Mouse (Mus musculus): ENCODE results near the gene Neurog3.

Neurog3 gene

GRCm38 (mm10) chr10:62132691-62133281 lies at the start of gene Neurog3:
Gene Neurog3 (plus strand): TSS chr10:62133090.
- DNase-seq, result no peak

- no peak for DNase-seq
Measured at GRCm38 (mm10) chr10:62086044-62086443, 46.8 kb upstream of the Neurog3 start.

DNA sequence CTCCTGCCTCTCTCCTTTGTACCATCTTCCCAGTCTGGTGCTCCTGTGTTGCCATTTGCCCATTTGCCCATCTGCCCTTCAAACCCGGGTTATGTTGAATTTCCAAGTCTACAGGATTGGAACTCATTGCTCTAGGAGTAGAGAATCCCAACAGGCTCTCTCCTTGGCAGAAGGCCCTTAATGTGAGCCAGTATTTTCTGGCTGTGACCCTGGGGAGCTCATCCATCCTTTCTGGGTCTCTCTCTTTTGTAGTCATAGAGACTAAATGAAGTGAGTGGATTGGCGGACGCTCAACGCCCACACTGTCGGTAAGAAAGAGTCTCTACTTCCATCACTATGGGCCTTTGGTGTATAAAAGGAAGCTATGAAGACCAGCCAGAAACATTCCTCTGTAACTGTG lies 46.1 kb upstream of the Neurog3 start:
- no peak for DNase-seq

DNA sequence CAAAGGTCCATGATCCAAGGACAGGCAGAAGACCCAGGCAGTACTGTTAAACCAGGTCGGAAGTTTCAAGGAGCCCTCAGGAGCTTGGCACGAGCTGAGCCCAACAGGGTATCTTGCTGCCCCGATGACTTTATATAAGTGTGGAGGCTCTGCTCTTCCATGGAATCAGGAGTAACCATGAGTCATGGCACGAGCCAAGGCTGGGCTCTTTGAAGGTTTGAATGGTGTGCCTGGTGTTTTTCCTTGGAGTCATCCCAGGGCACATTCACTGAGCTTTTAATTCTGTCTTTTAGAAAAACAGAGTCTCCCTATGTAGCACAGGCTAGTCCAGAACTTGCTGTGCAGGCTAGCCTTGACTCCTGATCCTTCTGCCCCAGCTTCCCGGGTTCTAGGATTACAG lies 44.5 kb upstream of the Neurog3 start:
- DNase-seq, result no peak

GRCm38 (mm10) chr10:62089071-62089470 lies 43.8 kb upstream of the Neurog3 start:
- no peak for DNase-seq

- DNase-seq, result no peak
Measured at GRCm38 (mm10) chr10:62089486-62089885, 43.4 kb upstream of the Neurog3 start.

DNA sequence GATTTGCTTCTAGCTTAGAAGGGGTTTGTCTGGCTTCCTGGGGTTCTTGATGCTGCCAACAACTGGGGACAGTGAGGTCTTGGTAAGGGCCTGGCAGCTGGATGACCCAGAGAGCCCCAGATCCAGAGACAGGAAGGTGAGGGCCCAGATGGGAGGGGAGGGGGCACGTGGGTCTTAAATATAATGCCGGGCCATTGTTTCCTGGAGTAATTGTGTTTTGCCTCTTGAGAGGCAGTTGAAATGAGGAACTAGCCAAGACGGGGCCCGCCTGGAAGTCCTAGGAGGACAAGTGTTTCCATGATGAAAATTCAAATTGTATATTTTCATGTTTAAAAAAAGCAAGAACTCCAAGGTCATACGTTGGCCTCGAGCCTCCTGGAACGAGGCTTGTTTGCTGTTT lies 39.0 kb upstream of the Neurog3 start:
- no peak for DNase-seq

GRCm38 (mm10) chr10:62094401-62094800 lies 38.5 kb upstream of the Neurog3 start:
- no peak for DNase-seq

DNA sequence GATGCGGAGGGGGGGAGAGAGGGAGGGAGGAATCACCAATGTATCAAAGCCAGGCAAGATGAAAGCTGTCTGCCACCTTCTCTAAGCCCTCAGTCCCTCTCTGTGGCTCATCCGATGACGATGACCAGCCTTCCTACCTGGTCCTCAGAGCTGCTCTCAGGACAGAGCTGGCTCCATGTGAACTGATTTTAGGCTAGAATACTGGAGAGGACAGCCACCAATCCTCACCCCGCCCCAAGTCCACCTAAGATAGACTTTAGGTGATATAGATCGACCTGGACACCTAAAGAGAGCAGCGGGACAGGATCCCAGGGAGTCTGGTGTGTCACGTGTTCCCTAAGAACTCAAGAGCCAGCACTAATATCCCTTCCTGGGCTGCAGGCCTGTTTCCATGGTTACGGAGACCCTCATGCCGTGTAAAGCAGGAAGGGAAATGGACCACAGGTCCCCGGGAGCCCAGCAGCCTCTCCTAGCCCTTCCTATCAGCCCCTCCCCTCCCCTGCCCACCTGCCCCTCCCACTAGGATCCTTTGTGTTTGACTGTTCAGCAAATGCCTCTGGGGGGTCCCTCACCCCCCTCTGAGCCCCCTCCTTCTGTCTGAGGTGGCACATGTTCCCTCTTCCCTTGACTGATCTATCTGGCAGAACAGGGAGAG lies 33.0 kb upstream of the Neurog3 start:
- DNase-seq, result no peak

DNA sequence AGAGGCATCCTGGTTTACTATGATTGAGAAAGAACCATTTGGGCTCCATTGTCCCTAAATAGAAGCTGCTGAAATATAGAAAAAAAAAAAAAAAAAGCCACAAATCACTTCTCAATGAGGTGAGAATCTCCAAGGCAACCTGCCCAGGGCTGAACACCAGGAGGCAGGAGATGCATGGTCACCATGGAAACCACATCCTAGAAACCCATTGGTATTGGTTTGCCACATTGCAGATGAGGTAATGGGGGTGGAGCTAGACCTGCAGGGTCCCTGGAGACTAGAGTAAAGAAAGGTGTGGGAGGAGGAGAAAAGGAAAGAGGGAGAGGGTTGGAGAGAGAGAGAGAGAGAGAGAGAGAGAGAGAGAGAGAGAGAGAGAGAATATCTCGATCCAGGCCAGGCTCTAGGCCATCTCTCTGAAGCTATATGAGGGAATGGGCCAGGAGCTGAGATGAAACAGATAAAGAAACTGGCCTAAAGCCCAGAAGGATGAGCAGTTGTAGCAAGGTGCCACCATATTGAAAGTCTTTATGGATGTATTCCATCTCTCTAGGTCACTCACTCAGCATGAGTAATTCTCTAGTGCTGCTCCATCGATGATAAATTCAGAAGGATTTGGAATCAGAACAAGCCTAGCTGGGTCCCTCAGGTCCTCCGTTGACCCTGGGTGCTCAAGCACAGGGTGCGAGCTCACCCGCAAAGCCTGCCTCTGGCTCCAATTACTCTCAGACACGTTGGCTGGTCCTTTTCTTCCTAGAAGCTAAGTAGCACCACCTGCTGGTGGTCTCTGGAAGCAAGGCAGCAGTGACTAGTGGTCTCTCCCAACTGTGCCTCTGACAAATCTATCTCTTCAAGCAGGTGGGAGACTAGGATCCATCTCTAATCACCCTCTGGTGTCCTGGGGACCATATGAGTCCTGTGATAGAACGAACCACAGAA lies 31.1 kb upstream of the Neurog3 start:
- DNase-seq, result peak; percentile 38 to 62

DNA sequence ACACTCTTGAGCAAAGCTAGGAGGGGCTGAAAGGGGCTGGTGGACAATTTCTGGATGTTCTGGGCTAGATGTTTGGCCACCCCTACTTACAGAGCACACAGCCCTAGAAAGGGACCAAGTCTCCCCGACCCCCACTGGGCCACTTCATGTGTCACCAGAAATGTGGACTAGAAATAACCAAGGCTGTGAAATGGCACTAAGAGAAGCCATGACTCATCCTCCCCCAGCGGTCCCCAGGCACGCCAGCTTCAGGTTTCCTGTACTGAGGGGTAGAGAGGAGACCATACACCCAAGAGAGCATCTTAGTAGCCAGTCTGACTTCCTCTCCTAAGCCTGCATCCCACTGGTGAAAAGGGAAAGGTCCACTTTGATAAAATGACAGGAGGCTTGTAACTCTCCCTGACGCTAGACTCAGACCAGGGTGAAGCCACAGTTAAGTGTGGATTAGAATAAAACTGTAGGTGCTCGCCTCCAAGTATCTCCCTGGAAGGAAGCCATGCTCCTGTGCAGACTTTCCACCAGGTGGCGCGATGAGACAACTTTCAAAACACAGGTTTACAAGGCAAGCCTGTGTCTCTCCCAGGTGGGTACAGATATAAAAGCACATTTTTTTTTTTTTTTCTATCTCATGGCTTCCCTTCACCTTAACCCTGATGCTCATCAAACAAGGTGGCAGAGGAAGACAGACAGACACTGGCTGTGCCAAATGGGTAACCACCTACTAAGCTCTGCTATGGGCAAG lies 27.9 kb upstream of the Neurog3 start:
- DNase-seq, result peak; percentile 35 to 61

DNA sequence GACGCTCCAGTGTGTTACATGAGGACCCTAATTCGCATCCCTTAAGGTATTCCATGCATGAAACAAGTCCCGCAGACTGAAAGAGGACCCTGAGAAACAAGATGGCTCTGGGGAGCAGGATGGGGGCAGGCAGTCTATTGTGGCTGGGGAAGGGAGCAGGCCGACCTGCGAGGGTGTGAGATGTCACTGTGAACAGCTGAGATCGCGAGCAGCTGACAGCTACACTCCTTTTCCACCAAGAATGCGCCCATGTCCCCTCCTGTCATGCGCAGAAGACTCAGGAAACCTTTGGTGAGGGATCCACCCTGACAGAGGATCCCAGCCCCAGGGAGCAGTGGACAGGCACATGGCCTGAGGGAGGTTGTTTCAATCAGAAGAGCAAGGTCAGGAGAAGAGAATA lies 25.8 kb upstream of the Neurog3 start:
- no peak for DNase-seq

GRCm38 (mm10) chr10:62110504-62111206 lies 22.2 kb upstream of the Neurog3 start:
- DNase-seq, result peak; percentile 82 to 88

DNA sequence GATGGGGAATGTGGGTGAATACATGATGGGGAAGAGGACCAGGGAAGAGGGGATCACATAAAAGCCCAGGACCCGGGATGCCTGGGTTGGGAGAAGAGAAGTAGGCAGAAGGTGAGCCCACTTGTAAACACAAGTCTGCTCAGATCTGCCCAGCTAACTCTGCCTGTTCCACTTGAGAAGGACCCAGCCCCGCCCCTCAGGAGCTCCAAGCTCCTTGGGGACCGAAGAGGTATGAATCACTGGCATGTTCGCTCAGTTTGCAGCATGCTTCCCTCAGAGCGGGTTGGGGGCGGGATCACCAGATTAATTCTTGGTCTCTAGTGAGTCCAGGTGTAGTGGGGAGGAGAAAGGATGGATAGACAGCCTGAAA lies 21.7 kb upstream of the Neurog3 start:
- DNase-seq, result peak in 1 of 2 experiments; percentile 14

- DNase-seq, result no peak
Measured at GRCm38 (mm10) chr10:62113865-62114647, 18.8 kb upstream of the Neurog3 start.

- DNase-seq, result no peak
Measured at GRCm38 (mm10) chr10:62127137-62127536, 5.8 kb upstream of the Neurog3 start.

DNA sequence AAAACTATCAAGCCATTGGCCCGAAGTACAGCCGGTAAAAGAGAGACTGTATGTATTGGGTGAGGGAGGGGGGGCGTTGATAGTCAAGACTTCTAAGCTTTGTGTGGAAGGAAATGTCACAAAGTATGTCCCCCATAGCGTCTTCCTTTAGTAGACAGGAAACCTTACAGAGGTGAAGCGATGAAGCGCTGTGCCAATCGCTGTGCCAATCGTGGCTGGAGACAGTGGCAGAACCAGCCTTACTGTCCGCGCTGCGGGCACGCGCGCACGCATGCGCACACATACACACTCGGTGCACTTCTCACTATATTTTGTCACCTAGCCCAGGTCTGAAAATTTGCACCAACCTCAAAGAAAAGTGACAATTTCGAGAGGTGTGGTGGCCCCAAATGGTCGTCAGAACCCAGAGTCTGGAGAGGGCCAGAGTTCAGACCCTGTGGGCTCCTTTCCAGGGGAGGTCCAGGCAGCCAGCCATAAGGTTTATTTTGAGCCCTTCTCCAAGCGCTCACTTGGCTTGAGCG lies 5.1 kb upstream of the Neurog3 start:
- no peak for DNase-seq

GRCm38 (mm10) chr10:62128316-62128951 lies 4.5 kb upstream of the Neurog3 start:
- no peak for DNase-seq

DNA sequence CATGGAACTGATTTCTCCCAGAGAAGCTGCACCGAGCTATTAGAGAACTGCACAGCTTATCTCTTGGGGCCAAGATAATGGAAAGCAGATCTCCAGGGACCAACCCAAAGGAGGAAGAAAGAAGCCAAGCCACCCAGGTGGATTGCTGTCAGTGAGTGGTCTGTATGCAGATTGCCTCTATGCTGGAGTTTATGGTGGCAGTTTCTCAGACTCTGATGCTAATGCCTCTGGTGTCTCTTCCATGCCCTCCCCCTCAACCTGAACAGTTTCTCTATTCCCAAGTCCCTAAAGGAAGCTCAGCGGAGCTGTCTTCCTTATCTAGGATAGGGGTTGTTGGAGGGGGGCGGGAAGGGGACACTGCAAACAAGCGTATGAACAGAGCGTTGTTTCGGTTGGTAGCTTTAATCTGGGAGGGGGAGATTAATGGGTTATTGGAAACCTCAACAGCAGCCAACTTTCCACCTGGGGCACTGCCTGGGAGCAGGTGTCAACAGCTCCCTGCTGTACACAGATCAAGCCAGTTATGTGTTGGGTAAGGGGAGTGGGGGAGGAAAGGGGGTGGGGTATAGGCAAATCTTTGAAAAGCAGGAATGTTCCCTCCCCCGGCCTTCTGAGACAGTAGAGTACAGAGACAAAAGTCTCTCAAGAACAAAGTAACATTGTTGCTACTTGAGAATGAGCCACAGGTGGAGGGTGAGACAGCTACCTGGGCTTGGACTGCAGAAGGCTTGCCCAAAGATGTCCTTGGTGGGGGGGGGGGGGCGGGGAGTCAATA lies 3.0 kb downstream of the Neurog3 start:
- no peak for DNase-seq

DNA sequence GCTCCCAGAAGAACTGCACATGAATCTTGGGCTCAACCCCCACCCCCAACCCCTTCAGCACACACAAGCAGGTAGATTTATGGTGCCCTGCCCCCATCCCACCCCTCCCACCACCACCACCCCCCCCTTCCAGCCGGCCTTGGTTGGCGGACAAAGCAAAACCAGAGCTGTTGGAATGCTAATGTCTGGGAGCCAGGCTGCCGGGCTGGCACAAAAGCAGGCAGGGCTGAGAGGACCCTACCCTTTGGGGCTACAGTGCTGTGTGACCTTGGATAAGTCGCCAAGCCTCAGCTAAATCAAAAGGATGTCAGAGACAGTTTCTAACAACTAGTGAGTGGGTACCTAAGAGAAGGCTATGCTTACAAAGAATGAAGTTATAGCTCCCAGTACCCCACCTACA lies 4.3 kb downstream of the Neurog3 start:
- no peak for DNase-seq
